Mouse (Mus musculus) thymus, adult 2 months (tissue): Measurements from ENCODE around the gene Mlf2.

Source experiments
- CTCF ChIP-seq: fragments of 200-500 bp; IDR thresholded peaks from 2 replicates; pipeline ENCODE4 v1.5.1; 2012; ENCODE audit warnings: mild to moderate bottlenecking, control low read depth, low read length, moderate library complexity, borderline replicate concordance; ENCODE audit not compliant: control insufficient read depth, poor library complexity, insufficient read depth; ENCODE audit errors: extremely low read depth
- POLR2A ChIP-seq: fragments of 200-500 bp; IDR thresholded peaks from 2 replicates; pipeline ENCODE4 v1.6.1; 2012; ENCODE audit warnings: mild to moderate bottlenecking, low read length, control low read depth, moderate library complexity; ENCODE audit not compliant: control insufficient read depth, poor library complexity, insufficient read depth; ENCODE audit errors: extremely low read depth

DNA sequence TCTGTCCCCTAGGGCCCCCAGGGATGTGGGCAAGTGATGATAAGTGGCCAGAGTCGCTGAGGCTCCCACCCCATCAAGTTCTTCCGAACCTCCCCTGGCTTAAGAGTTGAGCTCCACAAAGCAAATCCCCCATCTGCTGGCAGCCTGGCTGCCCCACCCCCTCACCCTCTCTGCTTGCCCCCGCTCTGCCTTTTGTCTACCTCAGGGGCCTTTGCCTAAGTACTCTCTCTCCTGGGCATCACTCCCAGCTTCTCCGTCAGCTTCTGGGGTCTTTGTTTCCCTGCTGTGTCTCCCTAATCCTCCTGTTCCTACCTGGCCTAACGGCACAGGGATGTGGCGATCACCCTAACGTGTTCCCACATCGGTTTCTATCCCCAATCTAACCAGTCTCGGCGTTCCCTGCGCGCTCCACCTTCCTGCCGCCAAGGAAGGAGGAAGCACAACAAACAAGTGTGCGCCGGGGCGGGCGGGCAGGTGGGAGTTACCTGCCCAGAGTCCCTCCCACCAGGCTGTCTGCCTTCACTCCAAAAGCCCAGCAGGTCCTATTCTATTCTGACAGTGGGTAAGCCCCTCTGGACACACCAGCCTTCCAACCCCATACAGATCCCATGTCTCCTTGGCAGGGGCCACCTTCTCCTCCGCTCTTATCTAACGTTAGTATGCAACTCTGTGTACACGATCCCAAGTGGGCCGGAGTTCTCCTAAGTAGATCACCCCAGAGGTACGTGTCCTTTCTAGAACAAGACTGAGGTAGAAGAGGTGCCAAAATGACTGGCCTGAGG lies 15.8 kb upstream of the Mlf2 start:
- TF ChIP-seq POLR2A = no peak
- TF ChIP-seq CTCF = no peak
